Mouse (Mus musculus) liver, adult 2 months (tissue): ENCODE results near the gene Gm8374.
"Not testable (repeated sequence)": the region's sequence is repeated elsewhere in the genome, so short reads cannot be mapped to it uniquely, and the experiment has no call there.

Experiments
- CTCF ChIP-seq: fragments of 200-500 bp; IDR thresholded peaks from 2 replicates; pipeline ENCODE4 v1.5.1; 2011; ENCODE audit warnings: low read depth, low read length, control low read depth
- POLR2A ChIP-seq: fragments of 200-500 bp; IDR thresholded peaks from 2 replicates; pipeline ENCODE4 v1.6.1; 2011; ENCODE audit warnings: low read length, control low read depth; ENCODE audit not compliant: insufficient read depth; ENCODE audit errors: extremely low read depth

DNA sequence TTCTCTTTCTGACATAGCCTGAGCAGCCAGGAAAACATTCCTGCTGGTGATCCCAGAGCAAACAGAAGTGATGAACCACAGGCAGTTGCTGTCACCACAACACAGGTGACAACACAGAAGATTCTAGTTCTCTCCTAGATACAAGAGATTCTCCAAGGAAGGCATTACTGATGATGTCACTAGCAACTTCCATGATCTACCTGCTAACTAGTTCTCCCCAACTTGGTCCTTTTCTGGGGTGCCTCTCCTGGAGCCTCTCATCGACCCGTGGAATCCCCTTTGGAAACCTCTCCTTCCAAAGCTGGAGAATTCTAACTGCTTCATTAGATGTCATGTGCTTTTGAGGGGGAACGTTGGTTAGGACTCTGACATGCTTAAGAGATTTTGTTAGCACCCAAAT is at the start of gene Gm8374:
- not testable (repeated sequence) for TF ChIP-seq CTCF, POLR2A
